11 mouse cellular contexts compared by ENCODE assay signal in the genomic region with DNA sequence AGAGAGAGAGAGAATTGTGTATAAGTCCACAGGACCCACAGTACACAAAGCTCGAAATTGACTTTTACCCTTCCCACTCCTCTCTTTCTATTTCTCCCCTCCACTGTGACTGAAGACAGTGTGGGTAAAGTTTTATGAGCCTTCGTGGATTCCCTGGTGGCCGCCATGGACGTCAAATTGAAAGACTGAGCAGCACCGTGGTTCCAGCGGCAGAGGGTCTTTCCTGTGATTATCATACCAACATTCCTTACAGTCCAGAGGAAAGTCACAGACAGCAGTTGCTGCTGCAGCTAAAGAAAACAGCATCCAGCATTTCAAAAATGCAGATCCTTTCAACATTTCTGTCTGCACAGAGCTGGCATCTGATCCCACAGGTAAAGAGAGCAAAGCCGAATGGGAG.
DNase-seq lines count a peak whose midpoint lies in the region; ATAC-seq and TF ChIP-seq lines count a peak whose summit lies in the region.
"Had no signal": no experiment of that assay in that cellular context is flagged by ENCODE, and none has a peak within 500 bp of the region (broad histone marks: within the 10 kb centered on the region; RNA-seq: fewer than 3 reads in every experiment).

No protein-coding gene starts in this region.

- no peak for TF ChIP-seq POLR2A in embryonic fibroblast, embryonic 13.5 days (IDR thresholded peaks at IDR 0.05; ENCODE audit: low read depth, low read length)

- no peak for TF ChIP-seq CTCF in embryonic fibroblast, embryonic 13.5 days (IDR thresholded peaks at IDR 0.05; ENCODE audit: borderline replicate concordance, insufficient read depth, low read length)

- H3K9me3 ChIP-seq in heart, embryonic 10.5 days, result no peaks in the 10 kb centered on the region
- H3K9me3 ChIP-seq in stomach, embryonic 15.5 days, result no peaks in the 10 kb centered on the region
- H3K9me3 ChIP-seq: G1E; neural tube, embryonic 12.5 days had no signal

- H3K4me3 ChIP-seq in heart, embryonic 10.5 days, result peak overlapping the region; percentile 5; the same call in 1 of the 2 replicates
- no peak overlapping the region for H3K4me3 ChIP-seq in embryonic fibroblast, embryonic 13.5 days (ENCODE audit: insufficient read depth, low read length)
- H3K4me3 ChIP-seq in stomach, embryonic 15.5 days (replicated peaks), result no peak overlapping the region
- H3K4me3 ChIP-seq: neural tube, embryonic 12.5 days had no signal

- H3K9ac ChIP-seq in stomach, embryonic 15.5 days, result no peak overlapping the region
- H3K9ac ChIP-seq: neural tube, embryonic 12.5 days had no signal

- no peaks in the 10 kb centered on the region for H3K36me3 ChIP-seq in heart, embryonic 10.5 days
- no peaks in the 10 kb centered on the region for H3K36me3 ChIP-seq in stomach, embryonic 15.5 days
- H3K36me3 ChIP-seq: G1E; neural tube, embryonic 12.5 days had no signal

- 29% methylated on average over 7 of the region's 7 CpGs for WGBS in heart, embryonic 10.5 days
- 24% methylated on average over 7 of the region's 7 CpGs for WGBS in stomach, embryonic 15.5 days

- H3K27me3 ChIP-seq in heart, embryonic 10.5 days (ENCODE audit: insufficient read depth, poor library complexity, severe bottlenecking), result no peaks in the 10 kb centered on the region
- H3K27me3 ChIP-seq in stomach, embryonic 15.5 days (replicated peaks), result no peaks in the 10 kb centered on the region
- H3K27me3 ChIP-seq: neural tube, embryonic 12.5 days had no signal

- H3K27ac ChIP-seq in heart, embryonic 10.5 days, result peak overlapping the region; percentile 52; the same call in 1 of the 2 replicates
- peak overlapping the region; percentile 71 for H3K27ac ChIP-seq in embryonic fibroblast, embryonic 13.5 days (ENCODE audit: insufficient read depth, low read length)
- H3K27ac ChIP-seq in stomach, embryonic 15.5 days, result peak overlapping the region; percentile 76; the same call in 1 of the 2 replicates
- H3K27ac ChIP-seq: neural tube, embryonic 12.5 days had no signal

- ATAC-seq in stomach, embryonic 15.5 days (ENCODE audit: insufficient read depth, low FRiP score, low read depth), result no peak

- H3K4me1 ChIP-seq in heart, embryonic 10.5 days, result peaks cover 27% of the 10 kb centered on the region
- H3K4me1 ChIP-seq in embryonic fibroblast, embryonic 13.5 days (ENCODE audit: control insufficient read depth, insufficient read depth, low read length), result peaks cover 25% of the 10 kb centered on the region
- H3K4me1 ChIP-seq in stomach, embryonic 15.5 days, result peaks cover 4% of the 10 kb centered on the region; the same call in 1 of the 2 replicates

- DNase-seq in heart, embryonic 10.5 days (ENCODE audit: low spot score), result no peak
- DNase-seq in heart, adult 8-10 months (ENCODE audit: low spot score), result no peak
- DNase-seq in kidney, postnatal 10 days, result peak; percentile 25
- no peak for DNase-seq in kidney, postnatal 36 days
- DNase-seq in spleen, postnatal 10 days (ENCODE audit: low spot score in 2 of 2), result no peak
- no peak for DNase-seq in adrenal gland, postnatal 14 days
- DNase-seq: right cerebral cortex, postnatal 4 days had no signal

- H3K4me2 ChIP-seq in stomach, embryonic 15.5 days, result no peak overlapping the region
- H3K4me2 ChIP-seq: neural tube, embryonic 12.5 days had no signal
